Mouse (Mus musculus): ENCODE data around the gene Dmrtc1a.
"Not testable (repeated sequence)": the region's sequence is repeated elsewhere in the genome, so short reads cannot be mapped to it uniquely, and the experiment has no call there.

Dmrtc1a gene

DNA sequence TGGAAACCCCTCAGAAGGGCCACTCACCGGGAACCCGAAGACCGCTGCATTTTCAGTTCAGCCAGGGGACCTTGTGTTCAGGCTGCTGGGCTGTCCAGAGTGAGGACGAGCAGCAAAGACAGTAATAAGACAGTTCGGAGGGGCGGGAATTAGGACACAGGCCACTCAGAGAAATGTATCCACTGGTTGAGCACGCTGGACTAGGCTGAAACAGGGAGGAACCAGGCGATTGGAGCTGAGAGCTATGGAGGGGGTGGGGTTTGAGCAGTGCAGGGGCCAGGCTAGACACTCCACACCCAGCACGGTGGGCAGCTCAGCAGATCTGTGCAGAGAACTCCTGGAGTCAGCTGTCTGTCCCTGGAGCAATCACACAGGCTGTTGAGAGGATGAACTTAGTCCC is at the start of gene Dmrtc1a, which contains the start of gene 1700011M02Rik:
TSS of gene Dmrtc1a (minus strand) at position 101 of the 400 bp plus-strand sequence.
TSS of gene 1700011M02Rik (plus strand) at position 319 of the 400 bp plus-strand sequence.
- DNase-seq = not testable (repeated sequence)

DNA sequence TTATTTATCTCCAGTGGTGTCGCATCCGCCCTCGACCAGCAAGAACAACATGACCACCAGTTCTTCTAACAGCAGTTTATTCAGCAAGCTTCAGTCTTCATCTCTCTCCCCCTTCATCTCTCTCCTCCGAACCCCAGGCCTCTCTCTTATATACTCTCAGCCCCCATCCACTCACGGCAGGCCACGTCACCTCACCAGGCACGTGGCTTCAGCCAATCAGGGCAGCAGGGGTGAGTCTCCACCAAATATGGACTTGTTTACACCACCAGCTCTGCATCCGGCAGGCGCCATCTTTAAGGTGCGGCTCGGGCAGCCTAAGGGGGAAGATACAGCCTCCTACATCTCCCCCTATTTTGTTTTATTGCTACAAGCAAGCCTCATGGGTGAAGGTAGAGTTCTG is 41.6 kb upstream of the Dmrtc1a start:
- peak; percentile 14 for DNase-seq

DNA sequence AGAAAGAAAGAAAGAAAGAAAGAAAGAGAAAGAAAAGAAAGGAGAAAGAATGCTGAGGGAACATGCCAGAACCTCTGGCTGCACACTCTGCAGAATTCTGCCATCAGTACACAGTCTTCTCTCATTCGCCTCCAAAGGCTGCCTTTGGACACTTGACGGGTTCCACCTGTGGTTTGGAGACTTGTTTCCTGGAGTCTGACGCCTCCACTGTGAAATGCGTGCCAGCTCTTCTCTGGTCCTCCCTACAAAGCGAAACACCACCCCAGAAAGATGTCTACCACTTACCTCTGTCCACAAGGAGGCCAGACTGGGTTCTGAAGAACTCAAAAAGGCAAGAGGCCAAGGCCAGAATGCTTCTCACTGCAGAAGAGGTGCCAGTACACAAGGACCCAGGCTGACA is 28.3 kb upstream of the Dmrtc1a start:
- DNase-seq = no peak

- DNase-seq = no peak
Observed at GRCm38 (mm10) chrX:102934395-102934764, 25.9 kb upstream of the Dmrtc1a start.

- peak; percentile 61 for DNase-seq
Observed at GRCm38 (mm10) chrX:102933571-102934394, 25.3 kb upstream of the Dmrtc1a start.

DNA sequence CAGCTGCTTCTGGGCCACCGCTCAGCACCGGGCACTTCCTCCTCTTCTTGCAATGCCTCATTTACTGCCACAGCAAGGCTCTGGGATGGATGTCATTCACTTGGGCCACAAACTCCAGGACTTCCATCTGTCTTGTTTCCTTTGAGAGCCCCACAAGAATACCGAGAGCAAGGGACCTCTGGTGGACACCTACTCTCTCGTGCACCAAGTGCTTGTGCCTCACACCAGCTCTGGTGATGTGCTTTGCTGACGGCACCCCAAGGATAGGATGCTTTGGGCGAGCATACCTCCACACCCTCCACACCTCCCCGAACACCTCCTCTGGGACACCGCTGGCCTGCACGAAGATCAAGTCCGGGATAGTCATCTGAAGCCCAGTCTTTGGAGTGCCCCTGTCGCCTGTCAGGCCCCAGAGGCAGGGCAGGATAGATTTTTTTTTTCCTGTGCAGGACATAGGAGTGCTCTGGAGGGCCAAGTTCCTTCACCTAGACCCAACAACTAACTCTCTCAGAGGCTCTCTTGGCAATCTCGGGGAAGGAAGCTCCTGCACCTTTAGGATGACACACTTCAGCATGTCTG is 24.6 kb upstream of the Dmrtc1a start:
- peak; percentile 1 for DNase-seq

- not testable (repeated sequence) for DNase-seq
Observed at GRCm38 (mm10) chrX:102928072-102928471, 19.6 kb upstream of the Dmrtc1a start, which contains the start of gene 1700018G05Rik. Gene 1700018G05Rik (plus strand): TSS chrX:102928372.

DNA sequence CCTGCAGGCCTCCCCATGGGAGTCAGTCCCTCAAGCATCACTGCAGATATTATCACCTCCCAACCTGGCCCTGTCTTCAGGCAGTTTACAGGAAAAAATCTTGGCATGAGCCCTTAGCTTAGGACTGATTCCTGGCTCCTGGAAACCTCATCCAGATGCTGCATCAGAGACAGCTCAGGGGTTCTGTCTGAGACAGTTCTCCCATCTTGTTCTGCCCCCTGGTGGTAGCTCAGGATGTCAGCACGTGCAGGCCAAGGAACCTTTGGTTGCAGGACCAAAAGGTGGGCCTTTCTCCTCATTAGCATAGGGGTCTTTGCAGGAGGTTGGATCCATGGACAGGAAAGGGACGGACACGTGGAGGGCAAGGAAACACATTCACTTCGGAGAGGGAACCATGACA is 18.2 kb upstream of the Dmrtc1a start:
- peak; percentile 21 for DNase-seq

GRCm38 (mm10) chrX:102914823-102915222 is 6.3 kb upstream of the Dmrtc1a start:
- not testable (repeated sequence) for DNase-seq

GRCm38 (mm10) chrX:102867871-102868270 is 40.6 kb downstream of the Dmrtc1a start, which contains the start of gene 1700031F05Rik:
Gene 1700031F05Rik (minus strand): TSS chrX:102867971.
- DNase-seq = no peak

- DNase-seq = not testable (repeated sequence)
Observed at GRCm38 (mm10) chrX:102854516-102854915, 54.0 kb downstream of the Dmrtc1a start, which contains the start of gene Dmrtc1c2. Gene Dmrtc1c2 (minus strand): TSS chrX:102854616.
